Mouse (Mus musculus) brain, embryonic 14.5 days (tissue): Measurements from ENCODE around the gene Pdzph1. TPM values are rescaled to one million over a fixed set of nuclear protein-coding genes. Genes with fewer than 3 reads are reported as not detected.
A peak's percentile ranks its signal among the peaks of the same experiment; 100 is the strongest.

Experiments
- DNase-seq: peaks from one replicate; pipeline ENCODE4 v3.0.0-alpha.2; 2011; ENCODE audit warnings: low read depth
- CTCF ChIP-seq: fragments of 200-500 bp; IDR thresholded peaks from 2 replicates; pipeline ENCODE4 v1.5.1; 2012; ENCODE audit warnings: inconsistent platforms, mild to moderate bottlenecking, moderate library complexity, borderline replicate concordance; ENCODE audit not compliant: insufficient read depth, insufficient read length; ENCODE audit errors: extremely low read depth
- POLR2A ChIP-seq: fragments of 200-500 bp; IDR thresholded peaks from 2 replicates; pipeline ENCODE4 v1.6.1; 2012; ENCODE audit warnings: mild to moderate bottlenecking, inconsistent platforms, borderline replicate concordance; ENCODE audit not compliant: poor library complexity, insufficient read depth, insufficient read length, severe bottlenecking; ENCODE audit errors: extremely low read depth
- polyA plus RNA-seq: library from polyadenylated mRNA; depleted of rRNA; stranded (reverse); fragments of >200 nt; gene quantifications from 2 replicates; pipeline ENCODE4 v1.2.3, GENCODE M21; 2012; rRNA removed

Pdzph1 gene
- polyA plus RNA-seq, 1 experiment, result 3.1 TPM

DNA sequence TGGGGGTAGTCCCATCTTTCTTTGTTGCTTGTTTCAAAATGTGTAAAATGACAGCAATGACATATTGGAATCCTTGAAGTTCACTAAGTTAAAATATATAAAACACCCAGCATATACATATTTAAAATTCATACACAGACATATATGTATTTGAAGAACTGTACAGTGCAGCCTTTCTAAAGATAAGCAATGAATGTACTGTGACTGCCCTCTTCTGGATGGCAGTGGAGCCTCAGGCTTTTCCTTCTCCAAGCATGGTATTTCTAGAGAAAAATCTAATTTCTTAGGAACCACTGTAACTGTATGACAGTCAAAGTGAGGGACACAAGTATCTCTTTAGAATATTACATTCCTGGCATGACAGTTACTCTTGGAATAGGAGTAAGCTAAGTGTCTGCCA is 120.4 kb downstream of the Pdzph1 start:
- TF ChIP-seq CTCF (peak; percentile 58; the same call in 1 of the 2 replicates), POLR2A (no peak)
- DNase-seq, result peak; percentile 63

Other genes starting within 250 kb of the Pdzph1 start
- gene Nudt12, start 22.0 kb upstream of the Pdzph1 start, polyA plus RNA-seq, result 2.4 and 3.8 TPM in 2 replicates